Mouse (Mus musculus): ENCODE results near the gene Fhit. TPM values are rescaled to one million over a fixed set of nuclear protein-coding genes. Genes with fewer than 3 reads are reported as not detected.

Fhit gene
- total RNA-seq, 2 experiments from 2014 or later = 6.2 to 7.2 TPM

DNA sequence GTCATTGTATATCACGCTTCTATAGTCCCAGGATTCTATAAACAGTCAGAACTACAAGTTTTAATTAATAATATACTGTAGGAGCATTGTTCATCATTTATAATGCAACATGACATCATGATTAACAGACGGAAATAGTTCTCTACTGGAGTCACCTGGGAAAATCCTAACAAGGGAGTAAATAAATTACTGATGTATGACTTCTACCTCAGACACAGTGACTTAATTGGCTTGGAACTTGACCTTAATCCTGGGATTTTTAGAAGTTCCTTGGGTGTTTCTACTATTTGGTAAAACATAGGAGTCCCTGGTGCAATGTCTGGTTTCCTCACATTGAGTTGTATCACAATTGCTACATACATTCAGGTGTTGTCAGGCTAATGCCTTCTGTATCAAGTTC is 613.2 kb downstream of the Fhit start:
- intact Hi-C loops (cut with DNase I) = no loop called here
- no peak for DNase-seq (ENCODE audit: low spot score in 2 of 2)

DNA sequence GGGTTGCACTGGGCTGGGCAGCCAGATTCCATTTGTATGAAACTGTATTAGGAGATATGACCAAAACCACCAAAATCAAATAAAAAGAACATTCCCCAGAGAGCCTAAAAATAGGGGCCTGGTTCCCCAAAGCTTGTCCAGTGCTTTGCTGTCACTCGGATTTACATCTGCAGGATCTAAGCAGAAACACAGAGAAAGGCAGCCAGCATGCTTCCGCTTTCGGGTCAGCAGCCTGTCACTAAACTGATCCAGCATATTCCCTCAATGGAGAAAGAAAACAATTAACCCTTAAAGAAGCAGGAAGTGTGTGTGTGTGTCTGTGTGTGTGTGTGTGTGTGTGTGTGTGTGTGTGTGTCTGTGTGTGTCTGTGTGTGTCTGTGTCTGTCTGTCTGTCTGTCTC is 615.9 kb downstream of the Fhit start:
- no peak for DNase-seq (ENCODE audit: low spot score in 2 of 2)
- intact Hi-C loops (cut with DNase I) = no loop called here

DNA sequence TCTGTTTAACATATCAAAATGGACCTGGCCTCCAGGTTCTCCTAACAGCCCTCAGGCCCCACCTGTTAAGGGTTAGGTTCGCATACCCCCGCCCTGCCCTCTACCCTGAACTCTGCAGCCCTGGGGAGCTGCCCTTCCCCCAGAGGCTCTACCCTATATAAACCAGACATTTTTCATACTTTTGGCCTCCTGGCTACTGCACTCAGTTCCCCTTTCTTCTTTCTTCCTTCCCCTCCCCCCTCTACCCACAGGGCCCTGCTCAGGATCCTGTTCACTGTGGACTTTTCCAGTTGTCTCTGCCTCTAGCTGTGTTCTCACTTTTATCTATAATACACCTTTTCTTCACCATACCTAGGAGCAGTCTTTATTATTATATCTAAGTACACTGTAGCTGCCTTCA is 627.0 kb downstream of the Fhit start:
- DNase-seq (ENCODE audit: low spot score in 2 of 2) = no peak
- intact Hi-C loops (cut with DNase I) = no loop called here

DNA sequence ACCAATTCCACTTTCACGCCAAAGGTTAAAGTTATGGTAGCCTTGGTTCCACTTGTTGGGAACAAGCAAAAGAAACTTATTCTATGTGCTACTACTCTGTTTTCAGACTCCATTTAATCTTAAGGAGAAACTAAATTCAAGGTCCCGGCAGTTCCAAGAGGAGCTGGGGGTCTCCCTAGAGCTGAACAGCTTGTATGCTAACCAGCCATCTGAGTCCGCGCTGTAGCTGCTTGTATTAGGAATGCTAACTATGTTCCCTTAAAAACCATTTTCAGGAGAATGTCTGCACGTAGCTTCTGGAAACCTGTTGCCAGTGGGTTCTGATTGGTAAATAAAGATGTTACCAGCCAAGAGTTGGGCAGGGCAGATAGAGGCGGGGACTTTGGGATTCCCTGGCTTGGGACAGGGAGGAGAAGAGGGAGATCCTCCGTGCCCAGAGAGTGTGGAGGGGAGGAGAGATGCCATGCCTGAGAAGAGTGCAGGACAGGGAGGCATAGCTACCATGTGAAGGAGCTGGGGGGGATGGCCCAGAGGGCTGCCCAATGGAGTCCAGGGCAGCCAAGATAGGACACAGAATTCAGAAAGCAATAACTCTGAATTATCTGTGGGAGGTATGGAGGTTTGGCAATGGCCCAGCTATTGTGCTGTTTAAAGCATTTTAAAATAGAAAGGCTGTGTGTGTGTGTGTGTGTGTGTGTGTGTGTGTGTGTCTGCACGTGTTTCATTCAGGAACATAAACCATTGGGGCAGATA is 629.9 kb downstream of the Fhit start:
- intact Hi-C loops (cut with DNase I) = no loop called here
- no peak for DNase-seq (ENCODE audit: low spot score in 2 of 2)

DNA sequence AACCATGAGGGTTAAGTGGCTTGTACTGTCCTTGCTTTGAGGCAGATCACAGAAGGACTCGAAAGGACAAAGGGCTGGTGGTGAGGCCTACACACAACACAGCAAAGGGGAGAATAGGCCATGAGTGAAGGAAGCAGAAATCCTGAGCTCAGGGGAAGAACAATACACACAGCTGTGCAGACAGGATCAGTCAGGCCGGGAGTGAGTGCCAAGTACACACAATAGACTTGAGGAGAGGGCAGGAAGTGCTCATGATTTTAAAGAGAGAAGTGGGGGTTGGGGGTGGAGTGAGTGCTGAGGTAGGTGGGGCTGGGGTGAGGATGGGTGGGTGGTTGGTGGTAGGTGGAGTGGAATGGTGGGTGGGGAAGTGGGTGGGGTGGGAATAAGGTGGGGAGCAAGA is 635.0 kb downstream of the Fhit start:
- intact Hi-C loops (cut with DNase I) = no loop called here
- no peak for DNase-seq (ENCODE audit: low spot score in 2 of 2)

DNA sequence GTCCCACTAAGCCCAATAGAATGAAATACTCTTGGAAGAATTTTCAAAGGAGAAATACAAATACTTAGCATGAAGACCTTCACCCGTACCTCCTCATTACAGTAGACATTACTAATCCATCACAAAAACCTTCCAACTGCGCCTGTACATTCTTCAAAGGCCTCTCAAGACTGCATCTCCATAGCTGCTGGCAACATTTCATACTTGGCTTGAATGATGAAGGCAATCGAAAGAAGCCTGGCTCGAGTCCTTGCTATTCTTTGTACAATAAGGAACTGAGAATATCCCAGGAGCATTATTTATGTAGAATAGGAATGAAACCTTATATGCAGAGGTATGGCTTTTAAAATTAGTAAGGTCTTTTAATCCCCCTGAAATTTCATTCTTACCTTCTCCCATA is 636.0 kb downstream of the Fhit start:
- intact Hi-C loops (cut with DNase I) = no loop called here
- DNase-seq (ENCODE audit: low spot score in 2 of 2) = no peak

DNA sequence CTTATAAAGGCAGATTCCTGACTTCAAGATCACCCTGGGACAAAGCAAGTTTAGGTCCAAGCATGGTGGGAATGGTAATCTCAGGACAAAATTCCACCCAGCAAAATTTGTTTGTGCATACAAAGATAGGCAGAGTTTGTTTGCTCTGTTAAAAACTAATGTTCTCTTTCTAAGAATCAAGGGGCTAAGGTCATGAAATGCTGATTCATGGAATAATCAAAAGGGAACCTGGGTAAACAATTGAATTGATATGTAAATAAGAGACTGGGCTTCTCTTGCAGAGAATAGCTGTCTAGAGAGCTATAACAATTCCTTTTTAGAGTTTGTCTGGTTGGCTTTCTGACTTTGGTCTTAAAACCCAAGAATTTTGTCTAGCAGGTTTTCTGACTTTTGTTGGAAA is 647.8 kb downstream of the Fhit start:
- intact Hi-C loops (cut with DNase I) = no loop called here
- DNase-seq (ENCODE audit: low spot score in 2 of 2) = no peak

DNA sequence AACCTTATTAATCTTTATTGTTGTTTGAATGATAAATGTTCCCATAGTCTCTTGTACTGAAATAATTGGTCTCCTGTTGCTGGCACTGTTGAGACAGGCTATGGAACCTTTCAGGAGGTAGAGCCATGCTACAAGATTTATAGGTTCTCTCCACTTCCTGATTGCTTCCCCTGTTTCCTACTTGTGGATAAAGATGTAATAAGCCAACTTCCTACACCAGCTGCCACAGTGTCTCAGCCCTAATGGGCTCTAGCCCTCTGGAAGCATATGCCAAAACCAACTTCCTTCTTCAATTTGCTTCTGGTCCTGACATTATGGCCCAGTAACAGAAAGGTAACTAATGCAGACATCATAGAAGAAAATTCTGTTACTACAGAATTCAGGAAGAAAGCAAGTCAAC is 652.6 kb downstream of the Fhit start:
- intact Hi-C loops (cut with DNase I) = no loop called here
- no peak for DNase-seq (ENCODE audit: low spot score in 2 of 2)

DNA sequence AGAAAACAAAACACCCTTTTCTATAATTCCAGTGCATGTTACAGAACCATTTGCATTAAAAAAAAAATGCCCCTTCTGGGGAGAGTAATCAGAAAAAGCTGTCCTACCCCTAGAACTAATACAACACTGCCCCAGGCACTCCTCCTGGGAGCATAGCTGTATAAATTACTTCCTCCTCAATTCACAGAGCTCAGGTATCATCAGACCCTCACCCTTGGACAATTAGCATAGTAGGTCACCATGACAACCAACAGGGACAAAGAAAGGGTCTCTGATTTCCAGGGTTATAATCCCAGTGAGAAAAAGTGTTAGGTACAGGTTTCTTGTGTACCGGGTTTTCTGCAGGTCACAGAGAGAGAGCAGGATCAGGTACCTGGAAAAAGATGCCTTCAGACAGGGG is 654.3 kb downstream of the Fhit start:
- intact Hi-C loops (cut with DNase I) = no loop called here
- no peak for DNase-seq (ENCODE audit: low spot score in 2 of 2)

DNA sequence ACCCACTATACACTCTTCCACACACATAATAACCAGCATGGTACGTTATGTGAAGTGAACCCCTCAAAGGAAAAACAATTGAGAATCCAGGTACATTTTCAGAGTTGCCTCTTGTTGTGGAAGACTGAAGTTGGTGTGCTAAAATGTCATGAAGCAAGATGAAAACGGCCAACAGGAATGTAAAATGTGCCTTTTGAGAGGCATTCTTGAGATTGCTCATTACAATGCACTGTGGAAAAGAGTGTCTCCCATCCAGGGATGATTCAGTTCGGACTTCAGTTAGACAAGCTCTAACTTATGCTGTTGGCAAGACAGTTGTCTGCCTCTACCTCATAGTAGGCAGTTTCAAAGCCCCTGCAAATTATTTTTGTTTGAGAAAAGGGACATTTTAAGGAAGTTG is 676.0 kb downstream of the Fhit start:
- peak in 1 of 2 experiments; percentile 48 for DNase-seq (ENCODE audit: low spot score in 2 of 2)
- intact Hi-C loops (cut with DNase I) = no loop called here

DNA sequence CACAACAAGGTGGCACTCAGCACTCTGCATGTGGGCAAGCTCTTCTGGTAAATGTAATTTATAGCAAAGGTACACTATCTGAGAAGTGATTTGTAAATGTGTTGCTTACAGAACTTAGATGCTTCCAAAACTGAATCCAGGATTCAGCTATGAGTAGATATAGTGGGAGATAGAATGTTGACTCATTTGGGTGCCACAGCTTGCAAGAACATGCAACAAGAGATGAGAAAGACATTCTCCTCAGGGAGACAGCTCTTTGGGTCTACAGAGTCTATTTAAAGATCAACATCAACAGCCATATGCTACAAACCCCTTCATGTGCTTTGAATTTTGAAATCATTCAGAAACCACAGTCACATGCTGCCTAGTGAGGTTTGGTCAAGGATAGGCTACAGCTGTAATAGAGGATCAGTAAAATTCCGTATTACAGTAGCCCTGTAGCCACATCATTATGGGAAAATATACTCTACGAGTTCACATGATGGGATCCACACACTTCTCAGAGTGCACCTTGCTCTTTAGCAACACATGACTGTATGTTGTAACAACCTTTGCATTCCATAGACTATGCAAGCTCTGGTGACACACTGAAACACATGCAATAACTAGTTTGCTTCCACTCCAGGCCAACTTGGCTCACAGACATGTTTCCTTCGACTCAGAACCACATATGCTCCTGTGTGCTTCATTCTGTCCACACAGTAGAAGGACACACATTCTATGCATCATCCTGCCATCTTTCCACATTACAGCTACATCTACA is 678.8 kb downstream of the Fhit start:
- peak in 1 of 2 experiments; percentile 69 for DNase-seq (ENCODE audit: low spot score in 2 of 2)
- intact Hi-C loops (cut with DNase I) = no loop called here

DNA sequence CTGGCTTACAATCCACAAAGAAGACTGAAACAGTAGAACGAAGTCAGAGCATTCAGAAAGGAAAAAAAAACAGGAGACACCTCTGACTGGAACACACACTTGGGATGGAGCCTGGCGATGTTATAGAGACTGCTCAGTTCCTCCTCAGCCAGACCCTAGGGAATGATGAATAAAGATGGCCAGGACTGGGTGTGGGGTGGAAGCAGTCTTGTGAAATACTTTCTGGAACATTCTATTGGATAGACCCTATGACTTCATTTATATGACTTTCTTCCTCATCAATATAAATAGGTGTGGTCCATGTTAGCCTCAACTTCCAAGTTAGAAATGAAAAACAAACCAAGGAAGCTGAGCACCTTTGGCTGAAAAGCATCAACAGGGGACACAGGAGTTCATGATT is 680.5 kb downstream of the Fhit start:
- no peak for DNase-seq (ENCODE audit: low spot score in 2 of 2)
- intact Hi-C loops (cut with DNase I) = no loop called here

DNA sequence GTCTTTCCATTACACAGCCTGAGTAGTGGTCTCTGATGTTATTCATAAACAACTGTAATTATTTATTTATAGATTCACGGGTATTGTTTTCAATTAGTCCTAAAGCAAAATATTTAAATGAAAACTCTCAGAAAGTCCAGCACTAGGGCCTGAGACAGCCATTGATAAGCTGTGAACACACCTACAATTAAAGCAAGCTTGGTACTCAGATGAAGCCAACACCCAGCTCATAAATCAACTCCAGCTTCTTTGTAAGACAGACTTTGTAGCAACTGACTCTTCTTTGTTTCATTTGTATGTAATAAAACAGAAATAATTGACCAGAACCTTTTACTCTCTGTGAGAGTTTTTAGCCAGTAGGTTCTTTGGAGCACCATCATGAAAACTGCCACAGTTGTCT is 681.2 kb downstream of the Fhit start:
- intact Hi-C loops (cut with DNase I) = no loop called here
- no peak for DNase-seq (ENCODE audit: low spot score in 2 of 2)

DNA sequence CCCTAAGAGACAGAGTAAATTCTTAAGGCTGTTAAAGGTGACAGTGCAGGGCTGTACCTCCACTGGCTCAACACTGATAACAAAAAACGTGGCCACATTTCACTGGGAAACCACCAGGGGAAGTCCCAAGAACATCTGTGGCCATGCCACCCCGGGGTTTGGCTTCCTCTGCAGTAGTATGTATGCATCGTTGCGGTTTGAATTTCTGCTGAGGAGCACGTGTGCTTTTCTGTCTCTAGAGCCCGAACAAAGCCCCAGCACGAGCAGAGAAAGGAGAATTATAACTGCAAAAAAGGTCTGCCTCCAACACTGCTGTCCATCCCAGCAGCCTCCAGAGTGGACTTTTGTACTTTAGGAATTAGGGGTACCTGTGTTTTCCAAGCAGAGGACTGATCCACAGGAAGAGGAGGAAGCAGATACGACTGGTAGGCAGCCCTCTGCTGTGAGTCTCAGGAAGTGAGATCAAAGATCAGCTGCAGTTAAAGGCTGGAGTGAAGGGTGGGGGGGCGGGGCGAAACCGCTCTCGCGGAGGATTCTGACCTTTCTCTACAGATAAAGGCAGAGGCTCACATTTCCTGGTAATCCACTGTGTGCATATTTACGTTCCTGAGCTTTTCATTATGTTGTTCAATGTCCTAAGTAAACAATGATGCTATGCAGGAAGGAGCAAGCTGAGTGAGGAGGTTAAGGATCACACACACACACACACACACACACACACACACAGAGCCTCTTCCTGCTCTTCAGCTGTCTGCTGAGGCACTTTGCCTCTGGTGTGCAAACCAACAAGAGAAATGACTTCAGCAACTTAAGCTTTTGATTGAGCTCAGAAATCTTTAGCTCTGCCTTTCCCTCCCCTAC is 708.6 kb downstream of the Fhit start:
- peak in 1 of 2 experiments; percentile 8 for DNase-seq (ENCODE audit: low spot score in 2 of 2)
- intact Hi-C loops (cut with DNase I) = no loop called here

DNA sequence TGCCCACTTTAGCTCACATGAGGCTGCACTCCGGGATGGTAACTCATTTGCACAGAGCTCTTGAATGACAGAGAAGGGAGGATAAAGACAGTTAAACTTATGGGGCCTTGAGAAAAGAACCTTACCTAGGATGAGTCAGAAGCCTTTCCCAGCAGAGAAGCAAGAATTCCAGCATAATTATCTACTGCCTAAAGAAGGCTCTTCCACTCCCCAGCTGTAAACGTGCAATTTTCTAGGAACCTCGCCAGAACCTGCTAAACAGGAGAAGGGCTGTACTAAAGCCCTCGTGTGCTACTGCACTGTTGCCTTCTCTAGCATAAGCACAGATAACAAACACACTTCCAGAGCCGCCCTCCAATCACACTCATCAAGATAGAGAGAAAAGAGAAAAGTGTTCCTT is 709.6 kb downstream of the Fhit start:
- intact Hi-C loops (cut with DNase I) = no loop called here
- DNase-seq (ENCODE audit: low spot score in 2 of 2) = peak in 1 of 2 experiments; percentile 20

DNA sequence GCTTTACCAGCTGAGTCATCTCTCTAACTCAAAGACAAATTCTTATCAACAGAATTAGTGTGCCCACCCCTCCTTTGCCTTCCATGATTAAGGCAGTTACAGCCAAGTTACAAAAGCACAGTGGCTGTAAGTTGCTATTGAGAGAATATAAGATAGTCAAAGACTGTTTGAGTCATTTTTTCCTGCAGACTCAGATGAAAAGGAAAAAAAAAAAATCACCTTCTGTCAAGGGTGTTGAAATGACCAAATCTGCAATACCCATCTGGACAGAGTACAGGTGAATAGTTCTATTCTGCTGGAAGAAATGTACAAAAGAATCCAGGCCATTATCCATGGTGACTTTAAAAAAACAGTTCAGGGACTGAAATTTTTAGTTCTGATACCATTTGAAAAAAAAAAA is 716.5 kb downstream of the Fhit start:
- intact Hi-C loops (cut with DNase I) = no loop called here
- DNase-seq (ENCODE audit: low spot score in 2 of 2) = no peak

DNA sequence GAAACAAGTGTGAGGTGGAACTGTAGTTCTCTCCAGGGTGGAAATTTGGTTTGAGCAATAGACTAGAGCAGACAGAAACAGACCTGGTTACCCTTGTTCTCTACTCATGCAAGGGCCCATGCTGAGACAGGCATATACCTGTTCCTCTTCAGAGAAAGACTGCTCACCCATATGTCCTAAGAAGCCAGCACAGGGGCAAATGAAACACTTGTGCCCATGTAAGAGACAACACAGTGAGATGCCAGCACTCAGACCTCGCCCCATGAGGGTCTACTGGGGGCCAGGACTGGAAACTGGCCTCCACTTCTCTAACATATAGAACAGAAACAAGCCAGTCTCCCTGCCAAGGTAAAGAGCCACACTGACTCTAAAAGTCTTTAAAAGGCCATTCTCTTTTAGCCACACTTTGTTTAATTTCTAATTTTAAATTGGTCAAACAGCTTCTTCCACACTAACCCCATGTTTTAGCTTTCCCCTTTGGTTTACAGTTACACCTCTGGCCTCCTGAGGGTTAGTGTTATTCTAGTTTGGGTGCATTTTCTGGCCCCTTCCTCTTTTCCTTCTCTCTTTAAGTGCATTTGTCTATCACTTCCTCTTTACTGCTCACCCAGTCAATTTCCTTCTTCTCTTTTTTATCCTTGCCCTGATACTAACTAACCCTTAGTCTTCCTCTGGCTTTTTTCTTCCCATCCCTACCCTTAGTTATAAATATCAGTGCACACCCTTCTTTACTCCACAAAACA is 722.7 kb downstream of the Fhit start:
- intact Hi-C loops (cut with DNase I) = no loop called here
- no peak for DNase-seq (ENCODE audit: low spot score in 2 of 2)

DNA sequence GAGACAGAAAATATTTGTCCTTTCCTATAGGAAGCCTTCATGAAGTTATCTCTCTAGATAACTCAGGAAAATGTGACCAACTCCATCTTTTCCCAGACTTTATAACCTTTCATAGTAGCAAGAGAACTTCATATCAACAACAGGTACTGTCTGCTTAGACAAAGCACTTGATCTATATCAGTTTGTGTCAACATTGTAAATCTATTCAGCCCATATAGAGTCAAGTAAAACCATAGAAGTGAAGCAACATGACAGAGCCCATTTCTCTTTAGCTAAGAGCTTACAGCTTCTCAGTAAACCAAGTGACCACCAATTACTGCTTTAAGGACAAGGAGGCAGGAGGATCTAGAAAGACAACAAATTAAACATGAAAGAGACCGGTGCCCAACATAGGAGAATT is 725.6 kb downstream of the Fhit start:
- DNase-seq (ENCODE audit: low spot score in 2 of 2) = no peak
- intact Hi-C loops (cut with DNase I) = no loop called here

DNA sequence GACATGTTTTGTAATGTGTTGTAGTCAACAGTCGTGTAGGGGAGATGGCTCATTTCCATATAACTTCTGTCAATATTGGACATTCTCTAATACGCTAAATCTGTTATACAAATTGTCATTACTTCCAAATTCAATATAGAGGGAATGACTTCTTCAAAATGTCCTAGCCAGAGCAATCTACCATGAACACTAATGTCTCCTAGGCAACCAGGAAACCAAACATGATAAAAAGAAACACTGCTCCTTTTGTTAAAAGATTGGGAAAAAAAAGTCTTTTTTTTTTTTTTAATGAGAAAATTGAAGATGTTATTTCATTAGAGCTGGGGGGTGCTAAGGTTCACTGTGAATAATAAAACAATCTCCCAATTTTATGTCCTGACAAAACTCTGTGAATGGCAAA is 729.3 kb downstream of the Fhit start:
- intact Hi-C loops (cut with DNase I) = no loop called here
- no peak for DNase-seq (ENCODE audit: low spot score in 2 of 2)
